In the genomic region with DNA sequence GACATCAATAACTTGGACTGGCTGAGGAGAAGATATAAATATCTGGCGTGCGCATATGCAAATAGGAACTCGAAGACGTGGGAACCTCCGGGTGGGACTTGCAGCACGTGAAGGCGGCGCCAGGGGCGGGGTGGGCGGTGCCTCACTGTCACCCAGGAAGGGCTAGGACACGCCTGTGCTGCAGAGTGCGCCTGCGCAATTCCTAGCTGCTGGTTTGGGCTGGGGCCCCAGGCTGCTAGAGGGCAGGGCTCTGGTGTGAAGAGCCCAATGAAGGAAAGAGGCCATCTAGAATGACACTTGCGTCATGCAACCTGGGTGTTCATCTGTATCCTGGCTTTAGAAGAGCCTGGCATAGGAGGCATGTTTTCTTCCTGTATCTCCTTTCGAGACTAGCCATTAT, we compare ENCODE assay signal across 8 mouse cellular contexts.
DNase-seq lines count a peak whose midpoint lies in the region; ATAC-seq and TF ChIP-seq lines count a peak whose summit lies in the region.

No protein-coding gene starts in this region.

- peaks cover 12% of the 10 kb centered on the region for H3K4me1 ChIP-seq in hindbrain, embryonic 15.5 days (replicated peaks)
- no peaks in the 10 kb centered on the region for H3K4me1 ChIP-seq in lung, postnatal 0 days (ENCODE audit: insufficient read depth, low read depth, low read length)

- peak overlapping the region; percentile 66 for H3K4me3 ChIP-seq in gastrocnemius, adult 2 months
- H3K4me3 ChIP-seq in hindbrain, embryonic 15.5 days: peak overlapping the region; percentile 19
- H3K4me3 ChIP-seq in lung, postnatal 0 days (ENCODE audit: low read depth, low read length): no peak overlapping the region

- H3K4me2 ChIP-seq in hindbrain, embryonic 15.5 days: peak overlapping the region; percentile 52
- H3K4me2 ChIP-seq in lung, postnatal 0 days (replicated peaks; ENCODE audit: low read depth, low read length): peak overlapping the region; percentile 42

- no peaks in the 10 kb centered on the region for H3K27me3 ChIP-seq in hindbrain, embryonic 15.5 days
- H3K27me3 ChIP-seq in lung, postnatal 0 days (replicated peaks; ENCODE audit: insufficient read depth, low read length): no peaks in the 10 kb centered on the region

- no peaks in the 10 kb centered on the region for H3K9me3 ChIP-seq in hindbrain, embryonic 15.5 days
- no peaks in the 10 kb centered on the region for H3K9me3 ChIP-seq in lung, postnatal 0 days (ENCODE audit: low read length)

- no peak overlapping the region for H3K9ac ChIP-seq in hindbrain, embryonic 15.5 days
- no peak overlapping the region for H3K9ac ChIP-seq in lung, postnatal 0 days (replicated peaks; ENCODE audit: low read depth)

- no peak for TF ChIP-seq EP300 in lung, postnatal 0 days (IDR thresholded peaks at IDR 0.05)

- H3K27ac ChIP-seq in gastrocnemius, adult 2 months: peak overlapping the region; percentile 72
- peak overlapping the region; percentile 53 for H3K27ac ChIP-seq in hindbrain, embryonic 15.5 days (replicated peaks)
- no peak overlapping the region for H3K27ac ChIP-seq in lung, postnatal 0 days (ENCODE audit: low read length)

- WGBS in hindbrain, embryonic 15.5 days: 12% methylated on average over 15 of the region's 15 CpGs
- WGBS in lung, postnatal 0 days: 11% methylated on average over 15 of the region's 15 CpGs

- intact Hi-C loops in gastrocnemius, adult 2 months (cut with DNase I): no loop called here

- TF ChIP-seq CTCF in gastrocnemius, adult 2 months (IDR thresholded peaks at IDR 0.05): no peak
- no peak for TF ChIP-seq CTCF in lung, postnatal 0 days (IDR thresholded peaks at IDR 0.05)

- DNase-seq in WW6 (ENCODE audit: low read depth, low spot score): peak; percentile 61
- peak; percentile 77 to 81 for DNase-seq in cerebellum, postnatal 4 days (ENCODE audit: low spot score in 2 of 2)
- peak; percentile 98 for DNase-seq in gastrocnemius, adult 2 months
- DNase-seq in layer of hippocampus, postnatal 25 days (ENCODE audit: extremely low spot score in 1 of 2, low spot score in 1 of 2): peak; percentile 79 to 84
- DNase-seq in lung, postnatal 0 days (ENCODE audit: low spot score): peak; percentile 90
- DNase-seq in retina, embryonic 14.5 days (ENCODE audit: low spot score): peak; percentile 98
- DNase-seq in thymus, postnatal 4 days: peak; percentile 80

- no peaks in the 10 kb centered on the region for H3K36me3 ChIP-seq in hindbrain, embryonic 15.5 days
- H3K36me3 ChIP-seq in lung, postnatal 0 days (ENCODE audit: insufficient read depth, low read length): no peaks in the 10 kb centered on the region

- peak; percentile 89 for ATAC-seq in hindbrain, embryonic 15.5 days (ENCODE audit: low FRiP score, low read depth)
- ATAC-seq in lung, postnatal 0 days: peak; percentile 94
